Mouse (Mus musculus) forelimb bud, embryonic 11.5 days (tissue): ENCODE results near the gene Iyd.
"Not testable (repeated sequence)": the region's sequence is repeated elsewhere in the genome, so short reads cannot be mapped to it uniquely, and the experiment has no call there.

Experiments used
- DNase-seq: peaks from one replicate; pipeline ENCODE4 v3.0.0-alpha.2; 2012; ENCODE audit warnings: low read depth, low spot score

The Iyd gene

DNA sequence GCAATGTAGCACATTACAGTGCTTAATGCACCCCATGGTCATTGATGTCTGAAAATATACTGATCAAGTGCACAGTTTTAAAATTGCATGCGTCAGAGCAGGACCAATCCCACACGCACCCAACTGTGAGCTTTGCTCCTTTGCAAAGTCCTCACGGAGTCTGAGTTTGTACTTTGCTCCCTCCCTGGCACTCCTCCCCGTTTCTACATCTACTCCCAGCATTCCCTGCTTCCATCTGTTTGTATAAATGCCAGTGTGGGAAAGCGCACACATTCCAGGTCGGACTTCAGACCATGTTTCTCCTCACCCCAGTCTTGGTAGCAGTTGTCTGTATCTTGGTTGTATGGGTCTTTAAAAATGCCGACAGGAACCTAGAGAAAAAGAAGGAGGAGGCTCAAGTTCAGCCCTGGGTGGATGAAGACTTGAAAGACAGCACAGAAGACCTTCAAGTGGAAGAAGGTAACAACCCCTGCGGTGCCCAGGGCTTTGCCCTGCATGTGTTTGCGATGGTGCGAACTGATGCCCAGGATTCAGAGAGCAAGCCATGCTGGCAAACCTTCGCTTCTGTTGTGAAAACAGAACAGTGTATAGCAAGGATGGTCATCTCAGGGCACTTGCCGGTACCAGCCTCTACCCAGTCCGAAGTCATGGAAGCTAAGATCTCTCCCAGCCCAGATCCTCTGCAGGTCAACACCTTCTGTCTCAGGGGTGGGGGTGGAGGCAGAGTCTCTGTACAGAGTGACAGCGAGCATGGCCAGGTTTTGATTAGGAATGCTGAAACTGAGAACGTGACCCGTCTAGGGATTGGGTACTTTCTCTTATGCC is at the start of gene Iyd:
Gene Iyd, plus strand, starts transcription at position 238 of the 825 bp plus-strand sequence.
- no peak for DNase-seq

- DNase-seq, result no peak
Observed at GRCm38 (mm10) chr10:3496791-3497190, 43.2 kb upstream of the Iyd start.

DNA sequence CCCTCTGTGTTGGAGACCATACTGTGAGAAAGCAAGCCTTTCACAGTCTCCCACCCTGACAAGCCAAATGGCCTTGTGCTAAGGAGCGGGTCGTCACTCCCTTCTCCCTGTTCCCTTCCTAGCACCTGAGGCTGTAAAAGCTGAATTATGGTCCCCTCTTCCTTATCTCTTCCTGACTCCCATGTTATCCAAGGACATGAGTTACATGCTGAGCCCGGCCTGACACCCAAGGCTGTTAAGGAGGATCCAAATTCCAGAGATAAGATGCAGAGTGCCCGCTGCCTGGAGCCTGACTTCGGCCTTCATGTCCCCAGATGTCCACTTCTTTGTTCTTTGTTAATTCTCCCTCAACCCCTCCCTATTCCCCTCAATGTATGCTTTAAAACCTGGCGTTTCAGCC is 39.2 kb upstream of the Iyd start:
- DNase-seq, result not testable (repeated sequence)

DNA sequence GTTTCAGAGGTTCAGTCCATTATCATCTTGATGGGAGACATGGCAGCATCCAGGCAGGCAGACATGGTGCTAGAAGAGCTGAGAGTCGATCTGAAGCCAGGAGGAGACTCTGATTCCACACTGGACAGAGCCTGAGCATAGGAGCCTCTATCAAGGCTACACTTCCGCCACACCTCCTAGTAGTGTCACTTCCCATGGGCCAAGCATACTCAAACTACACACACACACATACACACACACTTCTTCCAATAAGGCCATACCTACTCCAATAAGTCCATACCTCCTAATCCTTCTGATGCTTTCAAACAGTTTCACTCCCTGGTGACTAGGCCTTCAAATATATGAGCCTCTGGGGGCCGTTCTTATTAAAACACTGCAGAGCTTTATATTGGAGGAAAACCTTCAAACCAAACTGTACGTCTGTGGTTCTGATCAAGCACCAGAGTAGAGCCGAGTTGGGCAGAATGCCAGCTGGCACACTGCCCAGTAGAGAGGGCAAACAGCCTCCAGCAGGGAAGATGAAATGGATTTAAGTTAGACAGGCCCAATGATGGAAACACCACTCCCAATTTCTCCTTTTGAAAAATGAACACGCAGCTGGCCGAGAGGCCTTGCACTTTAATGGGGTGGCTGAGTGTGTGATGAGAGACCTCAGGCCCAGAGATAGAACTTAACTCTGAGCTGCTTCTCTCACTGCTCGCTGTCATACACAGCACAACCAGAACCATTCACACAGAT is 32.4 kb upstream of the Iyd start:
- peak; percentile 58 for DNase-seq

GRCm38 (mm10) chr10:3508222-3508588 is 31.8 kb upstream of the Iyd start:
- DNase-seq, result no peak

DNA sequence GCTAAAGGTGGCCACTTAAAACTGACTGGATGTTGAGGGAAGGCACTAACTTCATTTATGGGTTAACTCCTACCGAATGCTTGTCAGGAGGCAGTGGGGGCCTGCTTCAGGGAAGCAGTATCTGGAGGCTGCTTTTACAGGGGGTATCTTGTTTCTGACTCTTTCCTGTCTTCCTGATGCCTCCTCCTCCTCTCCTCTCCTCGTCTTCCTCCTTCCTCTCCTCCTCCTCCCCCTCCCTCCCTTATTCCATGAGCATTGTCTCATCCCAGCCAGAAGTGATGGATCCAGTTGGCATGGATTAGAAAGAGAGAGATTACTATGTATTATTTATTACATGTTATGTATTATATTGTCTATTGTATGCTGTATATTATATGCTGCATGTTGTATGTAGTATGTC is 31.3 kb upstream of the Iyd start:
- DNase-seq, result no peak

GRCm38 (mm10) chr10:3509663-3510277 is 30.3 kb upstream of the Iyd start:
- DNase-seq, result no peak

GRCm38 (mm10) chr10:3510486-3510885 is 29.6 kb upstream of the Iyd start:
- DNase-seq, result no peak

DNA sequence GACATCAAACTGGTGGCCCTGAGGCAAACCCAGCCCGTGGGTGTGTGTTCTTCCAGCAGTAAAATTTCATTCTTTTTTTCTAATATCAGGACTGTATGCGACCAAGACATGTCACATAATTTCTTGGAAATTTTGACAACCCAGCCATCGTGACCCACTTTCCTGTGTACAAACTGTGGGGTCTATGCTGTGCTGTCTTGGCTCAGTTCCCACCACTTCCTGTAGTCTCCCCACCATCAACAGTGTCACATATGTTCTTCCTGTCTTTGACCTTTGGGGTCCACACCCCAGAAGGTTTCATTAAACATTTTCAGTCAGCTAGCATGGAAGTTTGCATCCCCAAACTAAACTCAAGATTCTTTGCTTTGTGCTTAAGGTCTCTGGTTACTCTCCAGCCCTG is 28.6 kb upstream of the Iyd start:
- no peak for DNase-seq

DNA sequence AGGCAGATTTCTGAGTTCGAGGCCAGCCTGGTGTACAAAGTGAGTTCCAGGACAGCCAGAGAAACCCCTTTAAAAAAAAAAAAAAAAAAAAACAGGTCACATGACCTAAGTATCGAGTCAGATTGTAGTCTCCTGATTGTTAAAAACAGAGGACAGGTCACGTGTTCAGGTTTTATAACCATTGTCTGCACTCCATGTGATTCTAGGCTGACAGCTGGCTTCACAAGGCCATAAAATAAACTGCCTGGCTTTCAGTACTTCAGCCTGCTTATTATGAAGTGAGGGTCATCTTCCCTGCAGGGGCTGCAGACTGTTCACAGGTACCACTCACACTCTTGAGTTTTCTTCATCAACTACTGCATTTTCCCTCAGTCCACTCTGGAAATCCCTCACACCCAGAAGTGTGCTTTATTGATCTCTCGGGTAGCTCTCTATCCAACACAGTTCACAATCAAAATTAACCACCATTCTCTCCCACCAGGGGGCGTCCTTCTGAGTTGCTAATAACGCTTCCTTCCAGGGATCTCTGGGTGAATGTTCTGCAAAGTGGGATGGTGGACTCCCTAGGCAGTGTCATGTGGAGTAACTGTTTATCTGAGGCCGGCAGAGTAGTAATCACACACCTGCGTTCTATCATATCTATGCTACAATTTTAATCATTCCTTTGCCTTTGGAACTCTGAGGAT is 27.3 kb upstream of the Iyd start:
- no peak for DNase-seq

GRCm38 (mm10) chr10:3513947-3514346 is 26.1 kb upstream of the Iyd start:
- no peak for DNase-seq

- no peak for DNase-seq
Observed at GRCm38 (mm10) chr10:3514634-3515033, 25.4 kb upstream of the Iyd start.

- no peak for DNase-seq
Observed at GRCm38 (mm10) chr10:3516442-3516841, 23.6 kb upstream of the Iyd start.

DNA sequence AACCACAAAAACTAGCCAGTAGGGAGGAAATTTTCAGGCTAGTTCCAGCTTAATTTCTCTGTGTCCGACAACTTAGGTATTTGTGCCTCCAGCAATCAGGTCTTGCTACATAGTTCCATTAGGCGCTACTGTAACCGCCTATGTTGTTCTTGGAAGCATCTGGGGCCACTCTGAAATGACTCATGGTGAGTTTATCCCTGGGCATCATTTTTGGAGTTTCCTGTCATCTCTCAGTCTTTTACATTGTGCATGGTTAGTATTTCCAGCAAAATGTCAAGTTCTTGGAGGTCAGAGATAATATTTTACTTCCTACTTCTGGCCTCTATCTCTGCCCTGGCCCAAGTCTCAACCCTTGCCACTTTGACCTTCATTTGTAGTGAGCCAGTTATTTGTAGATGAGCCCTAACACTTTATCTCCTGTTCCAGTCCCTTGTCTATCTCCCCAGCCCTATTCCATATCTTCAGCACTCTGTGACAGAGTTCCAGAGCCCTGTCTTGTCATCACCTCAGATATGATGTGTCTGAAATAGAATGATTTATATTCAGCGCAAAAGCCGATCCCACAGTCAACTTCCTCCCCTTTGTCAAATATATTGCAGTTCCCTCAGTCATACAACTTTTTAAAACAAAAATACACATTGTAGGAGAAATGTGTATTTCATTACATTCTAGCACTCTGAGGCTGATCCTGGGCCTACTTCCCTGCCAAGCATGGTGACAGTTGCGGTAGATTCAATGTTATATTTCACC is 16.8 kb upstream of the Iyd start:
- no peak for DNase-seq

DNA sequence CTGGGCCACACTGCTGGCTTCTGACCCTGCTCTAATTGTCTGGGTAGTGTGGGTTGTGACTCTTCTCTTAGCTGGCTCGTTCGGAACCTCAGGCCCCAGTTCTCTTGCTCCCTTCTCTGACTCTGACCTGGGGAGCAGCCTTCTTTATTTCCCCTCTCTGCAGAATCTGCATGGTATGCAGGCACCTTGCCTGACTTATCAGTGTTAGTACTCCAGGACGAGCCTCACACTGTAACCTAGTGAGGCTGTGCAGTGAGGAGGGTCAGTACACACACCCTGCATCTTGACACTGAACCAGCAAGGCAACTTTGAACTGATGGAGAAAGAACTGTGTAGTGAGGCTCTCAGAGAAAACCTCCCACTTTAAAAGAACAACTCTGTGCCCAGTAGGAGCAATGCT is 15.5 kb upstream of the Iyd start:
- DNase-seq, result no peak

DNA sequence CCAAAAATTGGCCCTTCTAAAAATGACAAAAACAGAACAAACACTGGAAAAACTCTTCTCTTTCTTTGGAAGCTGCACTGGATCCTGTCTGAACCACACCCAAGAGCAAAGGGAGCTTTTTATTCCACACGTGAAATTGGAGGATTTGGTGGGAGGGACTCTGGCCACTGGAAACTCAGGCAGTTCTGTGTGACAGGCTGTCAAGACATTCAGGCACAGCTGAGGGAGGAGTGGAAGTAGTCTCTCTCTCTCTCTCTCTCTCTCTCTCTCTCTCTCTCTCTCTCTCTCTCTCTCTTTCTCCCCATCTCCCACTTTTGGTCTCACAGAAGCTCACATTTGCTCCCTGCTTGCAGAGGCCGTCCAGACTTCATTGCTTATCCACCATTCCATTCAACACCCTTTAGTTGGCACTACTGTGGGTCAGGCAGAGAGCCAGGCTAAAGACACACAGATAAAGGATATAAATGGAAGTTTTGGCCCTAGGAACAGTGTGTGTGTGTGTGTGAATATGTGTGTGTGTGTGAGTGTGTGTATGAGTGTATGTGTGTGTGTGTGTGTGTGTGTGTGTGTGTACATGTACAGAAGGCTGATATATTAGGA is 14.5 kb upstream of the Iyd start:
- no peak for DNase-seq

DNA sequence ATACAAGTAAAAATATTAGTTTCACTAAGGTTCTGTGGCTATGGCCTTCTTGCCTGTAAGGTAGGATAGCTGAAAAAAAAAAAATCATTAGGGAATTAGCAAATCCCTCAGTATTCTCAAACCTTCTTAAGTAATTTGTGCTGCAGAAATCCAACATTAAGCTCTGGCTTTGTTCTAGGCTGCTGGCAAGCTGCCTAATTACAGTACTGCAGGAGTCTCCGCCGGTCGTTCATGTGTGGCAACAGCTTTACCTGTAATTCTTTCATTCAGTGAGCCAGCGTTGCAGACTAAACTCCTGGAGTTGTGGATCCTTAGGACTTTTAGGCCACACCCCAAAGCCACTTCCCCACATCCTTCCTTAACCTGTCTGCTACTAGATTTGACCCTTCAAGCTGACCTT is 10.2 kb upstream of the Iyd start:
- DNase-seq, result no peak

- DNase-seq, result no peak
Observed at GRCm38 (mm10) chr10:3530661-3531060, 9.4 kb upstream of the Iyd start.

DNA sequence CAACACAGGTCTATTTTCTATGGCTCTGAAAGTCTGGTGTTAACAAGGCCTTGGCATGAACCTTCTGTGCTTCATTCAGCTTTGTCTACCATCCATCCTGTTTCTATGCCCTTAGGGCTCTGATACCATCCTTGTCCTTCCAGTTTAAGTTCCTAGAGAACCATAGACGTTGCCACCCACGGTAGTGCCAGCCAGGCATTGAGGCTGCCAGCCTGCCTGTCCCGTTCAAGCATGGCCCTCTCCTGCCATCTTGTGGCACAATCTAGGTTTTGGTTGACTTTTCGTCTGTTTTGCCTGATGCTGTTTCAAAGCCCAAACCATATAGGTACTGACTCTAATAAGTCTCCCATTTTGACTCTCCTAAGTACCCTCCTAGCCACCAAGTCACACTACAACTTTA is 8.7 kb upstream of the Iyd start:
- peak; percentile 63 for DNase-seq

DNA sequence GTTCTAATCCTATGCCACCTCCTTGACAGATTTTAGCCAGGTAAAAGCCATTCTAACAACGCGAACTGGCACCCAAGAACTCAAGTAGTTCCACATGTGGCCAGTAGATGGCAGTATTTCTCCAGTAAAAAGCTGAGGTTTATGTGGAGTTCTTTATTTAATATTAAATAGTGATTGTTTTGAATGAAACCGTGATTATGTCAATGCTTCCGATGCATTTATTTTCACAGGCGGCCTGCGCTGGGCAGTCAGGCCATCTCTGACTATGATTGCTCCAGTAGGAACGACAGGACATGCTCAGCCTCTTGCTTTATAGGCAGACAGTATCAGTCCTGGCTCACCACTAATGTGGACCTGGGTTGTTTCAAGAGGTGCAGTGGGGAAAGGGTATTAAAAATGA is 5.6 kb upstream of the Iyd start:
- peak; percentile 59 for DNase-seq

DNA sequence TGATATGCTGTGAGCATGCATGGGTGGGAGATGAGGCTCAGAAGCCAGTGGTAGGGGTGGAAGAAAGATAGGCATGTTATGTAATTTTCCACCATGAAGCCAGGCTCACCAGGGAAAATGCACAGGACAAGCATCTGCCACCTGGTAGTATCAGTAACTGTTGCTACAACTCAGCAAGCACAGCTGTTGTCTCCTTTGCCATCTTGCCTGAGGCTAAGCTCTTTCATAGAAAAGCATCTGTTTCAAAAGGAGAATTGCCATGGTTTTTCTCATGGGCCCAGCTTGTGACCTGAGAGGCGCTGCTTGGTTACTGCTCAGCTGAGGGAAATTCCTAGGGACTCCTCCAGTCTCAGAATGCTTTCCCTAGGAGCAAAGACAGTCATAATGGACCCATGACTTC is 3.7 kb upstream of the Iyd start:
- DNase-seq, result no peak
